Mouse (Mus musculus) forebrain, embryonic 13.5 days (tissue): ENCODE data around the gene Atrip. TPM values are rescaled to one million over a fixed set of nuclear protein-coding genes. Genes with fewer than 3 reads are reported as not detected.
A peak's percentile ranks its signal among the peaks of the same experiment; 100 is the strongest.

Experiments used
- ATAC-seq: fragments of 200-750 bp; cut with Nextera tagmentation; 2 replicates; pipeline ENCODE4 v1.8.0; 2017
- H3K27ac ChIP-seq: fragments of 300-500 bp; sonication (generic); 2 replicates; pipeline ENCODE4 v1.5.1; 2015; ENCODE audit warnings: inconsistent platforms, mild to moderate bottlenecking, moderate library complexity
- H3K27me3 ChIP-seq: fragments of 300-500 bp; sonication (generic); 2 replicates; pipeline ENCODE4 v1.6.1; 2015; ENCODE audit warnings: mild to moderate bottlenecking, inconsistent platforms
- H3K36me3 ChIP-seq: fragments of 300-500 bp; sonication (generic); 2 replicates; pipeline ENCODE4 v1.6.1; 2015; ENCODE audit warnings: mild to moderate bottlenecking, inconsistent platforms; ENCODE audit not compliant: poor library complexity, severe bottlenecking
- H3K4me1 ChIP-seq: fragments of 300-500 bp; sonication (generic); 2 replicates; pipeline ENCODE4 v1.6.1; 2015; ENCODE audit warnings: inconsistent platforms
- H3K4me2 ChIP-seq: fragments of 300-500 bp; sonication (generic); 2 replicates; pipeline ENCODE4 v1.6.1; 2015; ENCODE audit warnings: inconsistent platforms, mild to moderate bottlenecking, moderate library complexity
- H3K4me3 ChIP-seq: fragments of 300-500 bp; sonication (generic); 2 replicates; pipeline ENCODE4 v1.5.1; 2015; ENCODE audit warnings: mild to moderate bottlenecking, inconsistent platforms
- H3K9ac ChIP-seq: fragments of 300-500 bp; sonication (generic); 2 replicates; pipeline ENCODE4 v1.6.1; 2015; ENCODE audit warnings: mild to moderate bottlenecking, inconsistent platforms
- H3K9me3 ChIP-seq: fragments of 300-500 bp; sonication (generic); replicated peaks from 2 replicates; pipeline ENCODE4 v1.6.1; 2016; ENCODE audit warnings: inconsistent platforms
- WGBS: fragments of 180-500 bp; shearing (Covaris S2); methylation state at CpG from one replicate; pipeline ENCODE4 v1.1.7; 2015; 5-methylcytosine and 5-hydroxymethylcytosine counted together
- polyA plus RNA-seq: library from polyadenylated mRNA; unstranded; fragments of >200 nt; fragmentation: Nextera tagmentation; extraction: Ambion mirVana; gene quantifications from 2 replicates; pipeline ENCODE4 v1.2.1, GENCODE M21; 2015

The Atrip gene
- polyA plus RNA-seq, 1 experiment from 2014 or later = 31.5 TPM

DNA sequence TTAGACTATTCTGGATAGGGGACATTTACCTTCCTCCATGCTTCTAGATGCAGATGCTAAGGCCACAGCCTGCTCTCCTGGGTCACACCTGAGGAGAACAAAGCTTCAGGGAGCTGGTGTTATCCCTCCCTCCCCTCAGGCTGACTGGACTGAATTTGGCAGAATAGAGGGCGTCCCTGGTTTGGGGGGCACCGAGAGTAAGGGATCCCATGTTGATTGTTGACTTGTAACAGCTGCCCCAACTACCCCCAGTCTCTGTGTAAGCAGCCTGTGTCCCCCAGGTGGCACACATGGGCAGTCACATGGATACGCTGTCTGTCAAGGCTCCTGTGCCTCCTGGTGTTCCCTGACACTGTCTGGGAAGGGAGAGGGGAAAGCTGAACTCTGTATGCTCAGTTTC lies 45.5 kb downstream of the Atrip start:
- H3K27me3 ChIP-seq = no peaks in the 10 kb centered on the region
- no peak overlapping the region for H3K4me2 ChIP-seq
- no peak for ATAC-seq
- H3K9me3 ChIP-seq = no peaks in the 10 kb centered on the region
- H3K4me3 ChIP-seq = no peak overlapping the region
- 81% methylated on average over 3 of the region's 3 CpGs for WGBS
- H3K27ac ChIP-seq = no peak overlapping the region
- H3K36me3 ChIP-seq = peaks cover 11% of the 10 kb centered on the region; the same call in 1 of the 2 replicates
- H3K9ac ChIP-seq = no peak overlapping the region
- H3K4me1 ChIP-seq = no peaks in the 10 kb centered on the region

GRCm38 (mm10) chr9:109027521-109027920 lies 46.4 kb downstream of the Atrip start:
- peaks cover 11% of the 10 kb centered on the region; the same call in 1 of the 2 replicates for H3K36me3 ChIP-seq

GRCm38 (mm10) chr9:109022866-109023685 lies 50.8 kb downstream of the Atrip start:
- Histone ChIP-seq H3K27me3 (no peaks in the 10 kb centered on the region), H3K4me3 (no peak overlapping the region), H3K9me3 (no peaks in the 10 kb centered on the region), H3K4me1 (no peaks in the 10 kb centered on the region), H3K36me3 (peaks cover 11% of the 10 kb centered on the region; the same call in 1 of the 2 replicates), H3K27ac (no peak overlapping the region), H3K4me2 (no peak overlapping the region), H3K9ac (no peak overlapping the region)
- no peak for ATAC-seq
- 95% methylated on average over 17 of the region's 17 CpGs for WGBS

More at GRCm38 (mm10) chr9:109027521-109027920, 46.4 kb downstream of the Atrip start:
- H3K9ac ChIP-seq = no peak overlapping the region
- H3K27ac ChIP-seq = no peak overlapping the region
- no peak overlapping the region for H3K4me3 ChIP-seq
- no peaks in the 10 kb centered on the region for H3K4me1 ChIP-seq
- no peaks in the 10 kb centered on the region for H3K9me3 ChIP-seq
- ATAC-seq = no peak
- no peaks in the 10 kb centered on the region for H3K27me3 ChIP-seq
- WGBS = 89% methylated on average over 8 of the region's 8 CpGs
- H3K4me2 ChIP-seq = no peak overlapping the region

DNA sequence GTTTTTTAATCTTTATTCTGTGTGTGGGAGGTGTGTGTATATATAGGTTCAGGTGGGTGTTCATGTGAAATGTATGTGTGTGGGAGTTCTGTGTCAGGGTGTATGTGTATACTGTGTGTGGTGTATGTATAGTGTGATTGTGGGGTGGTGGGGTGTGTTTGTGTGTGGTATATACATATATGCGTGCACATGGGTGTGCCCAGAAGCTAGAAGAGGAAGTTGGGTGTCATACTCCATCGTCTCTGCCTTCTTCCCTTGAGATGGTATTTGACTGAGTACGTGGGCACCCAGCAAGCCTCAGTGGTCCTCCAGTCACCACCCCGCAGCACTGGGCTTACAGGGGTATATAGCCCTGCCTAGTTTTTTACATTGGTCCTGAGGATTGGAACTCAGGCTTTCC lies 52.5 kb downstream of the Atrip start:
- Histone ChIP-seq H3K36me3 (peaks cover 7% of the 10 kb centered on the region; the same call in 1 of the 2 replicates), H3K4me2 (no peak overlapping the region), H3K27ac (no peak overlapping the region), H3K4me1 (no peaks in the 10 kb centered on the region), H3K4me3 (no peak overlapping the region), H3K9ac (no peak overlapping the region), H3K27me3 (no peaks in the 10 kb centered on the region), H3K9me3 (no peaks in the 10 kb centered on the region)
- WGBS = 90% methylated on average over 4 of the region's 4 CpGs
- no peak for ATAC-seq

- no peak overlapping the region for H3K9ac ChIP-seq
- H3K9me3 ChIP-seq = no peaks in the 10 kb centered on the region
- H3K36me3 ChIP-seq = 0 out of 2 replicates have a peak, but pooled peaks cover under 1% of the 10 kb centered on the region
- H3K27me3 ChIP-seq = no peaks in the 10 kb centered on the region
- no peak overlapping the region for H3K27ac ChIP-seq
- ATAC-seq = no peak
- no peak overlapping the region for H3K4me2 ChIP-seq
- H3K4me3 ChIP-seq = no peak overlapping the region
- 81% methylated on average over 11 of the region's 11 CpGs for whole genome bisulfite sequencing
- H3K4me1 ChIP-seq = no peaks in the 10 kb centered on the region
Measured at GRCm38 (mm10) chr9:109016973-109017604, 56.8 kb downstream of the Atrip start.

- Histone ChIP-seq H3K9ac (no peak overlapping the region), H3K4me1 (no peaks in the 10 kb centered on the region), H3K4me3 (no peak overlapping the region), H3K27me3 (no peaks in the 10 kb centered on the region), H3K27ac (no peak overlapping the region), H3K9me3 (no peaks in the 10 kb centered on the region), H3K36me3 (peaks cover 6% of the 10 kb centered on the region; the same call in 1 of the 2 replicates), H3K4me2 (no peak overlapping the region)
- 78% methylated on average over 8 of the region's 8 CpGs for WGBS
- ATAC-seq = no peak
Measured at GRCm38 (mm10) chr9:109015397-109015796, 58.5 kb downstream of the Atrip start.

- Histone ChIP-seq H3K4me2 (no peak overlapping the region), H3K4me3 (no peak overlapping the region), H3K9me3 (no peaks in the 10 kb centered on the region), H3K36me3 (peaks cover 6% of the 10 kb centered on the region), H3K9ac (no peak overlapping the region), H3K4me1 (no peaks in the 10 kb centered on the region), H3K27ac (no peak overlapping the region), H3K27me3 (no peaks in the 10 kb centered on the region)
- 90% methylated on average over 14 of the region's 14 CpGs for WGBS
- no peak for ATAC-seq
Measured at GRCm38 (mm10) chr9:109010316-109010690, 63.6 kb downstream of the Atrip start.

DNA sequence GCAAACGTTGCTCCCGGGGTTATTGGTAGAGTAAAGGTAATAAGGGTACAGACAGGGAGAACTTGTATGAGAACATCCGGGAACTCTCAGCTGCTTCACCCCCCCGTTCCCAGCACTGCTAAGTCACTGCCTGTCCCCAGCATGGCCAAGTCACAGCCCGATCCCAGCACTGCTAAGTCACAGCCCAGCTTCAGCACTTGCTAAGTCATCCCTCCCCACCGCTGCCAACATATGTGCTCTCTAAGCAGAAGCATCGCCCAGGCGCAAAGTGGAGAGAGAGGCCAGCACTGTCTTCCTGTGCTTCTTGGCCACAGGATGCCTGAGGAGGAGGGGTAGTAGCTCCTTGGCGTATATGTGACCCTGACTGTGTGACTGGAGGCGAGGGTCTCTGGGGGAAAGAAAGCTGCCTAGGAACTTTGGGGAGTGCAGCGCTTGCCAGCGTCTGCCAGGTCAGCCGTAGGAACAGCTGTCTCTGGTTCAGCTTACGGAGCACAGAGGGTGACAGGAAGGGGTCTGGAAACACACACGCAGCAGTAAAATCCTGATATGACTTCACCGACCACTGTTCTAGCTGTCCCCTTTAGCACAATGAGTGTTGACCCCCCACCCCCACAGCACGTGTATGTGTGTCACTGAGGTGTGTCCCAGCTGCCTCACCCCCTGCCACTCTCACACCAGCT lies 64.1 kb downstream of the Atrip start:
- no peak overlapping the region for H3K4me3 ChIP-seq
- H3K27ac ChIP-seq = no peak overlapping the region
- H3K9ac ChIP-seq = no peak overlapping the region
- no peaks in the 10 kb centered on the region for H3K4me1 ChIP-seq
- H3K9me3 ChIP-seq = no peaks in the 10 kb centered on the region
- no peaks in the 10 kb centered on the region for H3K27me3 ChIP-seq
- peaks cover 6% of the 10 kb centered on the region for H3K36me3 ChIP-seq
- no peak for ATAC-seq
- no peak overlapping the region for H3K4me2 ChIP-seq
- WGBS = 65% methylated on average over 17 of the region's 17 CpGs

GRCm38 (mm10) chr9:109008994-109009635 lies 64.8 kb downstream of the Atrip start:
- Histone ChIP-seq H3K27me3 (no peaks in the 10 kb centered on the region), H3K4me1 (no peaks in the 10 kb centered on the region), H3K9me3 (no peaks in the 10 kb centered on the region), H3K36me3 (peaks cover 6% of the 10 kb centered on the region), H3K9ac (0 out of 2 replicates have a peak overlapping the region, but pooled peaks have one; percentile 8), H3K4me3 (no peak overlapping the region), H3K27ac (no peak overlapping the region), H3K4me2 (no peak overlapping the region)
- ATAC-seq = no peak
- WGBS = 76% methylated on average over 10 of the region's 10 CpGs

DNA sequence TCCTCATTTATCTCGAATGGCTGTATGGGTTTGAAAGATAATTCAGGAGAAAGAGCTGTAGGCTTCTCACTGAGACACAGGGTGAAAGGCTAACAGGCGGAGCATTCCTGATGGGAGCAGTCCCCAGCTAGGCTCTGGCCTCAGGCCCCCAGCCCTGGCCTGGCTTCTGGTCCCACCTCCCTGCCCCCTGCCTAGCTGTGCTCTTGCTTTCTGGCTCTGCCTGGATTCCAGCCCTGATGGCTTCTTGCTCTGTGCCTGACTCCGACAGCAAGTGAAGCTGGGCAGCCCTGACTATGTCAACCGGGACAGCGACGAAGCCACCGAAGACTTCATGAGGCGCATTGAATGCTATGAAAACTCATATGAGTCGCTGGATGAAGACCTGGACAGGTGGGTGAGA lies 65.8 kb downstream of the Atrip start:
- 83% methylated on average over 9 of the region's 9 CpGs for WGBS
- no peak overlapping the region for H3K4me3 ChIP-seq
- H3K36me3 ChIP-seq = peaks cover 6% of the 10 kb centered on the region
- no peaks in the 10 kb centered on the region for H3K4me1 ChIP-seq
- ATAC-seq = no peak
- H3K27me3 ChIP-seq = no peaks in the 10 kb centered on the region
- H3K9me3 ChIP-seq = no peaks in the 10 kb centered on the region
- H3K9ac ChIP-seq = no peak overlapping the region
- no peak overlapping the region for H3K4me2 ChIP-seq
- no peak overlapping the region for H3K27ac ChIP-seq
